Mouse (Mus musculus): ENCODE measurements at regions not wholly inside any gene's neighbourhood (a gene's known extent, or its start where the extent isn't known, plus 50 kb on each side); places are given as distances from the start of the nearest gene placed in this dataset.

- TF ChIP-seq CTCF (IDR thresholded peaks at IDR 0.05; ENCODE audit: borderline replicate concordance, insufficient read depth, low read depth, low read length) (no peak), POLR2A (IDR thresholded peaks at IDR 0.05; ENCODE audit: borderline replicate concordance, insufficient read depth, low read length) (no peak)
Measured at GRCm38 (mm10) chr10:125749031-125749585, 216.9 kb upstream of the Lrig3 start.
